Mouse (Mus musculus) heart, embryonic 14.5 days (tissue): ENCODE measurements around the gene Myom3. TPM values are rescaled to one million over a fixed set of nuclear protein-coding genes. Genes with fewer than 3 reads are reported as not detected.

ENCODE experiments used
- ATAC-seq: fragments of 200-750 bp; cut with Nextera tagmentation; 2 replicates; pipeline ENCODE4 v1.8.0; 2017; ENCODE audit warnings: low read depth, moderate TSS enrichment; ENCODE audit not compliant: insufficient number of reproducible peaks, insufficient read depth, low FRiP score
- H3K27ac ChIP-seq, 2 experiments: fragments of 200-500 bp in 1 of 2; fragments of 300-500 bp in 1 of 2; sonication (generic) in 1 of 2; replicated peaks in 1 of 2; 2 replicates each; pipeline ENCODE4 v1.5.1; 2012 to 2014; ENCODE audit warnings: low read depth in 2 of 2, low read length in 2 of 2, control low read depth in 1 of 2, mild to moderate bottlenecking in 1 of 2, mixed read lengths in 1 of 2; ENCODE audit not compliant: control insufficient read depth in 1 of 2, insufficient read depth in 1 of 2
- H3K27me3 ChIP-seq: fragments of 300-500 bp; sonication (generic); 2 replicates; pipeline ENCODE4 v1.6.1; 2014; ENCODE audit warnings: mild to moderate bottlenecking, low read length, control low read depth; ENCODE audit not compliant: control insufficient read depth, insufficient read depth
- H3K36me3 ChIP-seq: fragments of 300-500 bp; sonication (generic); 2 replicates; pipeline ENCODE4 v1.6.1; 2014; ENCODE audit warnings: mild to moderate bottlenecking, control low read depth, low read length, mixed read lengths; ENCODE audit not compliant: control insufficient read depth, insufficient read depth
- H3K4me1 ChIP-seq, 2 experiments: fragments of 200-500 bp in 1 of 2; fragments of 300-500 bp in 1 of 2; sonication (generic) in 1 of 2; 2 replicates each; pipeline ENCODE4 v1.6.1; 2012 to 2014; ENCODE audit warnings: low read length in 2 of 2, control low read depth in 1 of 2, mixed read lengths in 1 of 2; ENCODE audit not compliant: control insufficient read depth in 2 of 2, insufficient read depth in 2 of 2
- H3K4me2 ChIP-seq: fragments of 300-500 bp; sonication (generic); 2 replicates; pipeline ENCODE4 v1.6.1; 2014; ENCODE audit warnings: mild to moderate bottlenecking, low read length
- H3K4me3 ChIP-seq, 2 experiments: fragments of 200-500 bp in 1 of 2; fragments of 300-500 bp in 1 of 2; sonication (generic) in 1 of 2; 2 replicates each; pipeline ENCODE4 v1.5.1; 2012 to 2014; ENCODE audit warnings: low read length in 2 of 2, mild to moderate bottlenecking in 2 of 2, control low read depth in 1 of 2, low read depth in 1 of 2, moderate library complexity in 1 of 2; ENCODE audit not compliant: control insufficient read depth in 1 of 2, insufficient read depth in 1 of 2
- H3K9ac ChIP-seq: fragments of 300-500 bp; sonication (generic); 2 replicates; pipeline ENCODE4 v1.6.1; 2014; ENCODE audit warnings: mild to moderate bottlenecking, low read length
- H3K9me3 ChIP-seq: fragments of 300-500 bp; sonication (generic); 2 replicates; pipeline ENCODE4 v1.6.1; 2016; ENCODE audit warnings: low read length, control low read depth; ENCODE audit not compliant: control insufficient read depth
- WGBS: fragments of 180-500 bp; shearing (Covaris S2); extraction: QIAGEN DNeasy Blood & Tissue Kit; methylation state at CpG from one replicate; pipeline ENCODE4 v1.1.7; 2014; 5-methylcytosine and 5-hydroxymethylcytosine counted together
- polyA plus RNA-seq: library from polyadenylated mRNA; unstranded; fragments of >200 nt; fragmentation: Nextera tagmentation; extraction: Ambion mirVana; gene quantifications from 2 replicates; pipeline ENCODE4 v1.2.1, GENCODE M21; 2014

Gene Myom3
- polyA plus RNA-seq, 1 experiment from 2014 or later = 0.12 TPM

- Histone ChIP-seq H3K4me3 (no peak overlapping the region), H3K4me1 (peaks cover 13 to 27% of the 10 kb centered on the region in 2 experiments), H3K9me3 (0 out of 2 replicates have a peak, but pooled peaks cover 3% of the 10 kb centered on the region), H3K36me3 (no peaks in the 10 kb centered on the region), H3K27me3 (no peaks in the 10 kb centered on the region), H3K27ac (no peak overlapping the region), H3K9ac (no peak overlapping the region), H3K4me2 (no peak overlapping the region)
- no peak for ATAC-seq
- 83% methylated on average over 6 of the region's 6 CpGs for WGBS
Observed at GRCm38 (mm10) chr4:135844400-135844799, 84.9 kb downstream of the Myom3 start.

DNA sequence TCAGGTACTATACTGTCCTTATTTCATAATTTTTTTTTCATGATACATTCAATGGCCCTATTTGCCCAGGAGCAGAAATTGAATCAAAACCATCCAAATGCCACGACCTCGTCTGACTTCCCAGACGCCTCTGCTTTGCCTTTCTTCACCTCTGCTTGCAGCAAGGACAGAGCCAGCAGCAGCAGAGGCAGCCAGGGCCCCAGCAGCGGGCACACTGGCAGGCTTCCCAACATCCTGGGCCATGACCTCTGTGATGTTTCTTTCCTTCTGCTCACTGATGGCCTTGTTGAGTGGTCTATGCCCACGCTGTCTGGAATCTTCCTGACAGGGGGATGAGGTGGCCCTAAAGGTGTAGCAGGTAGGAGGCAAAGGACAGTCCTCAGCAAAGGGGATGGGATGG is 88.1 kb downstream of the Myom3 start:
- Histone ChIP-seq H3K9me3 (0 out of 2 replicates have a peak, but pooled peaks cover 3% of the 10 kb centered on the region), H3K9ac (peak overlapping the region; percentile 36; the same call in 1 of the 2 replicates), H3K4me1 (peaks cover 4 to 16% of the 10 kb centered on the region in 2 experiments), H3K27ac (0 out of 4 replicates have a peak overlapping the region, but pooled peaks of 1 of the 2 experiments have one; percentile 14), H3K36me3 (no peaks in the 10 kb centered on the region), H3K27me3 (no peaks in the 10 kb centered on the region), H3K4me3 (no peak overlapping the region), H3K4me2 (no peak overlapping the region)
- WGBS = 17% methylated on average over 5 of the region's 5 CpGs
- ATAC-seq = no peak

DNA sequence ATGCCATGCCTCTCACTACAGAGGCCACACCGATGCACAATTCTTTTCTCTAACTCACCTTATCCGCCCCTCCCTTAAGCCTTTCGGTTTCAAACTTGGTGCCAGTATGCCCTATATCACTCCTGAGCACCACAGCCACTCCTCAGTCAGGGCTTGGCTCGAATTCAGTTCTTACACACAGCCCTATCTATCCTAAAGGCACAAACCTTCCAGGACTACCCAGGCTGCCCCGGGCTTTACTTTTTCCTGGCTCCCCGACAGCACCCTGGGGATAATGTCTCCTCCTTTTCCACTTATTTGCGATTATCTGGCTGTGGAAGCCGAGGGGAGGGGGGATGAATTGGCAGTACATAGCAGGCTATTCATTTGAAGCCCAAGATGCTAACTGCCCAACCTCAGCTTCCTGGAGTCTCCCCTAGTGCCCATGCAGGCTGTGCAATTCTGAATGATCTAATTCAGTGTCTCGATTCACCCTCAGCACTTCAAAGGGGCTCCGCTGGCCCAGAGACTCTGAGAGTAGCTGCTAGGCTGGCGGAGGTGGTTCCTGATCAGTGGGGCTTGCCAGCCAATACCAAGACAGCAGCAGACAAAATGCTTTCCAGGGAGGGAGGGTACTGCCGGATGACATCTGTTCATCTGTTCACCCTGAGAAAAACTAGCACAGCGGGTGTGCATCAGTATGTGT is 91.0 kb downstream of the Myom3 start:
- no peaks in the 10 kb centered on the region for H3K9me3 ChIP-seq
- no peaks in the 10 kb centered on the region for H3K27me3 ChIP-seq
- H3K4me2 ChIP-seq = no peak overlapping the region
- 40% methylated on average over 13 of the region's 13 CpGs for WGBS
- peak overlapping the region; percentile 3 to 10; a peak in 1 of 4 replicates for H3K27ac ChIP-seq
- no peak overlapping the region for H3K4me3 ChIP-seq
- peak overlapping the region; percentile 34; the same call in 1 of the 2 replicates for H3K9ac ChIP-seq
- no peaks in the 10 kb centered on the region for H3K36me3 ChIP-seq
- H3K4me1 ChIP-seq = peaks cover 7 to 19% of the 10 kb centered on the region in 2 experiments
- ATAC-seq = peak; percentile 27; the same call in 1 of the 2 replicates

GRCm38 (mm10) chr4:135851942-135852341 is 92.4 kb downstream of the Myom3 start:
- no peaks in the 10 kb centered on the region for H3K27me3 ChIP-seq
- 80% methylated on average over 9 of the region's 9 CpGs for WGBS
- no peaks in the 10 kb centered on the region for H3K36me3 ChIP-seq
- peaks cover 7 to 19% of the 10 kb centered on the region in 2 experiments for H3K4me1 ChIP-seq
- ATAC-seq = no peak
- no peak overlapping the region for H3K4me2 ChIP-seq
- no peak overlapping the region for H3K4me3 ChIP-seq
- H3K9me3 ChIP-seq = no peaks in the 10 kb centered on the region
- H3K9ac ChIP-seq = no peak overlapping the region
- H3K27ac ChIP-seq = 0 out of 4 replicates have a peak overlapping the region, but pooled peaks of 1 of the 2 experiments have one; percentile 14

DNA sequence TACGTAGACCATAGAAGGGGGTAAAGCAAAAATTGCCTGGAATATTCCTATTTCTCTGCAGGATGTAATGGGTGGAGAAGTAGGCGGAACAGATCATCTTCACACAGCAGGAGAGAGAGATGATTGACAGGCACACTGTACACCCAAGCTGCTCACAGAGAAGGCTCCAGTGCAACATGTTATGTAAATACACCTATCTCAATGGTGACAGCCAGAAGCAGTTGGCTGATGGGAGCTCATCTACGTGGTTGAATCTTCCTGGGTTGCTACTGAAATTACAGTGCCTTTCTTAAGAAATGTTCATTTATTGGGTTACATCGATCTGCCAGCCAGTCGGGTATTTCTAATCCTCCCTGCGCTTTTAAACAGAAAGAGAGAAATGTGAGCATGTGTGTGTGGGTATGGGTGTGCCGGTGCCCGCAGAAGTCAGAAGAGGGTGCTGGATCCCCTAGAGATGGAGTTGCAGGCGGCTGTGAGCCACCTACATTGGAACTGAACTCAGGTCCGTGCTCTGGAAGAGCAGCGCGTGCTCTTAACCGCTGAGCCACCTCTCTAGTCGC is 94.6 kb downstream of the Myom3 start:
- H3K27ac ChIP-seq = no peak overlapping the region
- H3K36me3 ChIP-seq = 0 out of 2 replicates have a peak, but pooled peaks cover 5% of the 10 kb centered on the region
- 90% methylated on average over 14 of the region's 14 CpGs for WGBS
- no peaks in the 10 kb centered on the region for H3K9me3 ChIP-seq
- H3K4me3 ChIP-seq = no peak overlapping the region
- ATAC-seq = no peak
- no peaks in the 10 kb centered on the region for H3K27me3 ChIP-seq
- H3K4me2 ChIP-seq = no peak overlapping the region
- peaks cover 3 to 24% of the 10 kb centered on the region in 2 experiments; a peak in 3 of 4 replicates for H3K4me1 ChIP-seq
- peak overlapping the region; percentile 96; the same call in 1 of the 2 replicates for H3K9ac ChIP-seq

GRCm38 (mm10) chr4:135854630-135855029 is 95.1 kb downstream of the Myom3 start:
- Histone ChIP-seq H3K27ac (peak overlapping the region in 1 of 2 experiments; percentile 99; a peak in 2 of 4 replicates), H3K4me3 (no peak overlapping the region), H3K36me3 (0 out of 2 replicates have a peak, but pooled peaks cover 6% of the 10 kb centered on the region), H3K9ac (peak overlapping the region; percentile 96), H3K27me3 (no peaks in the 10 kb centered on the region), H3K4me1 (peaks cover 4 to 30% of the 10 kb centered on the region in 2 experiments), H3K4me2 (peak overlapping the region; percentile 85), H3K9me3 (no peaks in the 10 kb centered on the region)
- 77% methylated on average over 11 of the region's 11 CpGs for WGBS
- ATAC-seq = no peak

DNA sequence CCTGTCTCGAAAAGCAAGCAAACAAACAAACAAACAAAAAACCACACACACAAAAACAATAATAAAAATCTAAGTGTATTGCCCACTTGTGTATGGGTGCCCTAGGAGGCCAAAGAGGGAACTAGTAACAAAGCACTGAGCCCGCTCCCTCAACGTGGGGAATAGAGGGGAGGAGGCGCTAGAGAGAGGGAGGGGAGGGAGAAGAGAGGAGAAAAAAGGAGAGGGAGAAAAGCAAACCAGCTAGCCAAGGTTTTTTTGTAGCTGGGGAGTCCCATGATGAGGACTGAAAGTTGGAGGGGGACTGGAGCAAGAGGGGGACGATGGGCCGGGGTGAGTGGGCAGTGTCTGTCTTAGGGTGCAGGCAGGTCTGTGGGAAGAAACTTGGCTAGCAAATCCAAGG is 95.6 kb downstream of the Myom3 start:
- 12% methylated on average over 6 of the region's 6 CpGs for WGBS
- no peaks in the 10 kb centered on the region for H3K27me3 ChIP-seq
- peaks cover 5 to 34% of the 10 kb centered on the region in 2 experiments for H3K4me1 ChIP-seq
- ATAC-seq = 0 out of 2 replicates have a peak, but pooled peaks have one; percentile 19
- H3K4me2 ChIP-seq = peak overlapping the region; percentile 85
- H3K9me3 ChIP-seq = no peaks in the 10 kb centered on the region
- peak overlapping the region; percentile 96 for H3K9ac ChIP-seq
- peak overlapping the region; percentile 99 for H3K27ac ChIP-seq
- H3K4me3 ChIP-seq = peak overlapping the region; percentile 74 to 95
- 0 out of 2 replicates have a peak, but pooled peaks cover 6% of the 10 kb centered on the region for H3K36me3 ChIP-seq
